Mouse (Mus musculus): Measurements from ENCODE around the gene Pitpnm3.

DNA sequence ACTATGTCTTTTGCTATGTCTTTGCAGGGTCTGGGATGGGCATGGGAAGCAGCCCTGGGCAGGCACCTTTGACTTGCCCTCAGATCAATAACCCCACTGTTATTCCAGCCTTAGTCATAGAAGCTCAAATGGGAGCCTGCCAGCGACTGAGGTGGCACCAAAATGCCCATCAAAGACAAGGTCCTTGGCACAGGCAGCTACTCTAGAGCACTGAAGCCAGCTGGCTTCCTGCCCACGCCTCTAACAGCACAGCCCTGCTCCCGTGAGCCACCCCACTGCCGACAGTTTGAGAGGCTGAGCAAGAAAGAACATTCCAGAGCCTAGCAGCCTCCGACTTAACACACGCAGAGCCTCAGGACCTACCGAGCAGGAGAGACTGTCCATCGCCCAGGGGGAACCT is 70.5 kb downstream of the Pitpnm3 start:
- TF ChIP-seq TAL1 (IDR thresholded peaks at IDR 0.05; ENCODE audit: low read length): no peak
- TF ChIP-seq GATA1 (IDR thresholded peaks at IDR 0.05; ENCODE audit: low read length): no peak
